Mouse (Mus musculus): ENCODE results near the gene Plekho2. TPM values are rescaled to one million over a fixed set of nuclear protein-coding genes. Genes with fewer than 3 reads are reported as not detected.

The Plekho2 gene
- polyA plus RNA-seq, 1 experiment from 2014 or later: 24.4 TPM

- Histone ChIP-seq H3K4me2 (ENCODE audit: low read depth, low read length) (peak overlapping the region; percentile 97), H3K4me3 (ENCODE audit: low read length) (peak overlapping the region; percentile 72), H3K4me1 (replicated peaks; ENCODE audit: control insufficient read depth, insufficient read depth, low read length) (peaks cover 23% of the 10 kb centered on the region), H3K36me3 (ENCODE audit: control insufficient read depth, insufficient read depth, low read length) (peaks cover 7% of the 10 kb centered on the region; the same call in 1 of the 2 replicates), H3K9ac (ENCODE audit: low read length) (peak overlapping the region; percentile 75), H3K27ac (ENCODE audit: low read length) (0 out of 2 replicates have a peak overlapping the region, but pooled peaks have one; percentile 7), H3K9me3 (ENCODE audit: control insufficient read depth, low read length) (no peaks in the 10 kb centered on the region), H3K27me3 (ENCODE audit: control insufficient read depth, insufficient read depth, low read depth, low read length) (no peaks in the 10 kb centered on the region)
- WGBS: under 1% methylated on average over 64 of the region's 64 CpGs
- peak; percentile 57; the same call in 1 of the 2 replicates for ATAC-seq (ENCODE audit: low read depth)
Measured at GRCm38 (mm10) chr9:65587573-65588358, 7.9 kb upstream of the Plekho2 start.

DNA sequence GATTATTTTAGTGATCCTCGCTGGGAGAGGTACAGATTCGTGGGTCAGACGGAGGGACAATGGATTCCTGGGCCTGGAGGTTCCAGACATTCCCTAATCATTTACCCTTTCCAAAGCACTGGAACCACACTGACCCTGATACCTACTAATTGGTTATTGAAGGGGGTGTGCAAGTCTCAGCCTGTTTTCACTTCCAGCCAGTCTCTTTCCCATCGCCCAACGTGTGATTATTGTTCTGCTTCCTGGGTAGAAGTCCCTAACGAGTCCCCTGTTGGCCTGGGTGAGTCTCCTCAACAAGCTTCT lies 7.4 kb upstream of the Plekho2 start:
- Histone ChIP-seq H3K4me2 (ENCODE audit: low read depth, low read length) (peak overlapping the region; percentile 97), H3K9ac (ENCODE audit: low read length) (peak overlapping the region; percentile 75), H3K36me3 (ENCODE audit: control insufficient read depth, insufficient read depth, low read length) (0 out of 2 replicates have a peak, but pooled peaks cover 7% of the 10 kb centered on the region), H3K4me1 (replicated peaks; ENCODE audit: control insufficient read depth, insufficient read depth, low read length) (peaks cover 23% of the 10 kb centered on the region), H3K9me3 (ENCODE audit: control insufficient read depth, low read length) (no peaks in the 10 kb centered on the region), H3K27ac (ENCODE audit: low read length) (0 out of 2 replicates have a peak overlapping the region, but pooled peaks have one; percentile 7), H3K4me3 (ENCODE audit: low read length) (peak overlapping the region; percentile 72), H3K27me3 (ENCODE audit: control insufficient read depth, insufficient read depth, low read depth, low read length) (no peaks in the 10 kb centered on the region)
- ATAC-seq (ENCODE audit: low read depth): no peak; the same call in 1 of the 2 replicates
- WGBS: 0% methylated on average over 6 of the region's 6 CpGs

DNA sequence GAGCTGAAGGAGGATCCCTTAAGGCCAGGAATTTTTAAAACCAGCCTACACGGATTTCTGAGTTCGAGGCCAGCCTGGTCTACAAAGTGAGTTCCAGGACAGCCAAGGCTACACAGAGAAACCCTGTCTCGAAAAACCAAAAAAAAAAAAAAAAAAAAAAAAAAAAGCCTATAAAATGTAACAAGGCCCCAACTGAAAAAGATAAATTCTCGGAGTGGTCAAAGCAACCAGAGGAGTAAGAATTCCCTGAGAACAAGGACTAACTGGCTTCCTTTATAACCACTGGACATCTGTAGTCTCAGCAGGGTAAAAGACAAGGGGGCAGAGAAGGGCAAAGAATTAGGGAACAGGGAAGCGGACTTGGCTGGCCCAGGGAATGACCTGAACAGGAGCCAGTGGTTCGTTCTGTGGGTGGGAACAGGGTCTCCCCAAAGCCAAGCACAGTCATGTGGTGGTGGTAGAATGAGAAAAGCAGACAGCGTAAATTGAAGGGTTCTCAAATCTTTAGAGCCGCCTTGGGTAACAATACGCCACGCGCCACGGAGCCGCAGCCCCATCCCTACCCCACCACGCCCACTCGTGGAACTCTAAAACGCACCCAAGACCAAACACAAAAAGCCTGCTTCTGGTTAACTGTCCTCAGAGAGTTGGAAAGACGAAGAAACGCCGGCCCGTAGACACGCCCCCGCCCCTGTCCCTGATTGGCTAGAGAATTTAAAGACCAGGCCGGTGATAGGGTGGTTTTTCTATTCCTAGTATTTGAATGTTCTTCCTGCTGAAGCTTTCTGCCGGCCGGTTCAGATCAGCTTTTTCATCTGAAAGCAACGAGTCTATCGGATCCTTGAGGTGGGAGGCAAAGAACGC lies 6.8 kb upstream of the Plekho2 start, which contains the start of gene Pif1:
Gene Pif1 (plus strand): TSS at position 755 of the 864 bp plus-strand sequence.
- Histone ChIP-seq H3K36me3 (ENCODE audit: control insufficient read depth, insufficient read depth, low read length) (0 out of 2 replicates have a peak, but pooled peaks cover 5% of the 10 kb centered on the region), H3K4me3 (ENCODE audit: low read length) (peak within 1 kb of the TSS; percentile 72), H3K27ac (ENCODE audit: low read length) (peak within 1 kb of the TSS; percentile 43; the same call in 1 of the 2 replicates), H3K4me2 (ENCODE audit: low read depth, low read length) (peak within 1 kb of the TSS; percentile 97), H3K9ac (ENCODE audit: low read length) (peak within 1 kb of the TSS; percentile 75), H3K9me3 (ENCODE audit: control insufficient read depth, low read length) (no peaks in the 10 kb centered on the region), H3K4me1 (replicated peaks; ENCODE audit: control insufficient read depth, insufficient read depth, low read length) (peaks cover 23% of the 10 kb centered on the region), H3K27me3 (ENCODE audit: control insufficient read depth, insufficient read depth, low read depth, low read length) (no peaks in the 10 kb centered on the region)
- peak; percentile 92 for ATAC-seq (ENCODE audit: low read depth)
- WGBS: 9% methylated on average over 28 of the region's 28 CpGs

- H3K4me2 ChIP-seq (ENCODE audit: low read depth, low read length): no peak overlapping the region
- WGBS: 25% methylated on average over 8 of the region's 8 CpGs
- ATAC-seq (ENCODE audit: low read depth): no peak
- H3K4me3 ChIP-seq (ENCODE audit: low read length): no peak overlapping the region
- no peaks in the 10 kb centered on the region for H3K27me3 ChIP-seq (ENCODE audit: control insufficient read depth, insufficient read depth, low read depth, low read length)
- peaks cover 20% of the 10 kb centered on the region for H3K4me1 ChIP-seq (replicated peaks; ENCODE audit: control insufficient read depth, insufficient read depth, low read length)
- H3K9ac ChIP-seq (ENCODE audit: low read length): no peak overlapping the region
- no peaks in the 10 kb centered on the region for H3K9me3 ChIP-seq (ENCODE audit: control insufficient read depth, low read length)
- H3K36me3 ChIP-seq (ENCODE audit: control insufficient read depth, insufficient read depth, low read length): no peaks in the 10 kb centered on the region
- H3K27ac ChIP-seq (ENCODE audit: low read length): no peak overlapping the region
Measured at GRCm38 (mm10) chr9:65583045-65583444, 3.2 kb upstream of the Plekho2 start.

- H3K9ac ChIP-seq (ENCODE audit: low read length): peak overlapping the region; percentile 36
- peak overlapping the region; percentile 64 for H3K4me2 ChIP-seq (ENCODE audit: low read depth, low read length)
- peak overlapping the region; percentile 61 for H3K4me3 ChIP-seq (ENCODE audit: low read length)
- no peaks in the 10 kb centered on the region for H3K9me3 ChIP-seq (ENCODE audit: control insufficient read depth, low read length)
- H3K36me3 ChIP-seq (ENCODE audit: control insufficient read depth, insufficient read depth, low read length): no peaks in the 10 kb centered on the region
- H3K27ac ChIP-seq (ENCODE audit: low read length): peak overlapping the region; percentile 81
- H3K27me3 ChIP-seq (ENCODE audit: control insufficient read depth, insufficient read depth, low read depth, low read length): no peaks in the 10 kb centered on the region
- WGBS: 7% methylated on average over 19 of the region's 29 CpGs
- H3K4me1 ChIP-seq (replicated peaks; ENCODE audit: control insufficient read depth, insufficient read depth, low read length): peaks cover 25% of the 10 kb centered on the region
- peak; percentile 81 for ATAC-seq (ENCODE audit: low read depth)
Measured at GRCm38 (mm10) chr9:65580401-65581256, 789 bp upstream of the Plekho2 start.

GRCm38 (mm10) chr9:65578801-65579249 lies 1.0 kb downstream of the Plekho2 start:
- ATAC-seq (ENCODE audit: low read depth): no peak
- no peaks in the 10 kb centered on the region for H3K36me3 ChIP-seq (ENCODE audit: control insufficient read depth, insufficient read depth, low read length)
- no peaks in the 10 kb centered on the region for H3K27me3 ChIP-seq (ENCODE audit: control insufficient read depth, insufficient read depth, low read depth, low read length)
- H3K27ac ChIP-seq (ENCODE audit: low read length): peak overlapping the region; percentile 73
- H3K9ac ChIP-seq (ENCODE audit: low read length): peak overlapping the region; percentile 67
- no peaks in the 10 kb centered on the region for H3K9me3 ChIP-seq (ENCODE audit: control insufficient read depth, low read length)
- WGBS: 26% methylated on average over 9 of the region's 9 CpGs
- H3K4me2 ChIP-seq (ENCODE audit: low read depth, low read length): peak overlapping the region; percentile 59
- H3K4me1 ChIP-seq (replicated peaks; ENCODE audit: control insufficient read depth, insufficient read depth, low read length): peaks cover 36% of the 10 kb centered on the region
- peak overlapping the region; percentile 61 for H3K4me3 ChIP-seq (ENCODE audit: low read length)

DNA sequence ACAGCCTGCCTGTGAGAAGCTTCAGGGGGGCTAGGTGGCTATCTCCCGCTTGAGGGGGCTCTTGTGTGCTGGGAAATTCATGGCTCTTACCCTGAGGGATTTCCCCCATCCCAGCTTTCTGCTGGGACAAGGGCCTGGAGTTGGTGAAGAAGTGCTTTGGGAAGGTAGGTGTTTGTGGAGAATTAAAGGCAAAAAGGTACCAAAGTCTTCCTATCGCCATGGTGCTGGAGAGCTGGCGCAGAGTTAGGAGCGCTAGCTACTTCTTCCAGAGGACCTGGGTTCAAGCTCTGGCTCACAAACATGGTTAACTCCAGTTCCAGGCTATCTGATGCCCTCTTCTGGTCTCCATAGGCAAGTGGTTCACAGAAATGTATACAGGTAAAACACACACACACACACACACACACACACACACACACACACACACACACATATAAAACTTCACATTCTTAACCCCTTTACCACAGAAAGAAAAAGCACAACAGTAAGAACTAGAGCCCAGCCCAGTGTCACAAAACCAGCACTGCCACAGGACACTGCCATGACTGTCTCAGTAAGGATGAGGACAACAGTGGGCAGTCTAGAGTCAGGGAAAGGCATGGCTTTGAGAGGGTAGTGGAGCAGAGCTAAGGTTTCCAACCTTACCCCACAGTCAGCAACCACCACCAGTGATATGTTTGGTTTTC lies 2.2 kb downstream of the Plekho2 start:
- H3K4me3 ChIP-seq (ENCODE audit: low read length): peak overlapping the region; percentile 61; the same call in 1 of the 2 replicates
- H3K4me1 ChIP-seq (replicated peaks; ENCODE audit: control insufficient read depth, insufficient read depth, low read length): peaks cover 40% of the 10 kb centered on the region
- WGBS: 91% methylated on average over 4 of the region's 4 CpGs
- no peaks in the 10 kb centered on the region for H3K27me3 ChIP-seq (ENCODE audit: control insufficient read depth, insufficient read depth, low read depth, low read length)
- no peaks in the 10 kb centered on the region for H3K36me3 ChIP-seq (ENCODE audit: control insufficient read depth, insufficient read depth, low read length)
- H3K9me3 ChIP-seq (ENCODE audit: control insufficient read depth, low read length): no peaks in the 10 kb centered on the region
- peak overlapping the region; percentile 59 for H3K4me2 ChIP-seq (ENCODE audit: low read depth, low read length)
- no peak overlapping the region for H3K9ac ChIP-seq (ENCODE audit: low read length)
- peak overlapping the region; percentile 56 for H3K27ac ChIP-seq (ENCODE audit: low read length)
- ATAC-seq (ENCODE audit: low read depth): no peak

DNA sequence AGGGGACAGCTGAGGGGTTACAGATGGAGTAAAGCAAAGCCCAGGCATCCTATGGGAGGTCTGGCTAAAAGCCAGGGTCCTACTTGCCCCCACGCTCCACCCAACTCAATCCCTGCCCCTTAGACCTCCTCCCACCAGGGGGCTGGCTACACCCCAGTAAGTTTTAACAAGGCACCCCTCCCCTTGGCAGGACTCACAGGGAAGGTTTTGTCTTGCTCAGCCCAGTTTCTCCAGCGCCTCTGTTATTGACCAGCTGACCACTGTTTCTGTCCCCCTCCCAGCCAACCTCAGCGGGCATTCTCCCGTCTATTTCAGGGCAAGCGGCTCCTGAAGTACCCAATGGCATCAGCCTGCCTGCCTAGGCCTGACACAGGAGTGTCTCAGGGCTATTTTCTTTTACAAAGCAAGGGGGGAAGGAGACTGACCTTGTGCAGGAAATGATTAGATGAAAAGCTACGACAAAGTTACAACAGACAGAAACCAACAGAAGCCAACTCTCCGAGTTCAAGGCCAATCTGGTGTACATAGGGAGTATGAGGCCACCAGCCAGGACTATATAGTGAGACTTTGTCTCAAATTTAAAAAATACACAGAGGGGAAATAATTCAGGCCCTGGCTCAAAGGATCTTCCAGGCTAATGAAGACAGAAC lies 2.9 kb downstream of the Plekho2 start:
- peaks cover 43% of the 10 kb centered on the region for H3K4me1 ChIP-seq (replicated peaks; ENCODE audit: control insufficient read depth, insufficient read depth, low read length)
- H3K27me3 ChIP-seq (ENCODE audit: control insufficient read depth, insufficient read depth, low read depth, low read length): no peaks in the 10 kb centered on the region
- H3K4me2 ChIP-seq (ENCODE audit: low read depth, low read length): peak overlapping the region; percentile 29
- H3K9ac ChIP-seq (ENCODE audit: low read length): no peak overlapping the region; the same call in 1 of the 2 replicates
- WGBS: 36% methylated on average over 7 of the region's 7 CpGs
- no peaks in the 10 kb centered on the region for H3K9me3 ChIP-seq (ENCODE audit: control insufficient read depth, low read length)
- H3K27ac ChIP-seq (ENCODE audit: low read length): peak overlapping the region; percentile 56
- H3K36me3 ChIP-seq (ENCODE audit: control insufficient read depth, insufficient read depth, low read length): peaks cover 2% of the 10 kb centered on the region; the same call in 1 of the 2 replicates
- no peak overlapping the region for H3K4me3 ChIP-seq (ENCODE audit: low read length)
- 0 out of 2 replicates have a peak, but pooled peaks have one; percentile 1 for ATAC-seq (ENCODE audit: low read depth)

Measured in lung, embryonic 16.5 days (tissue).